Mouse (Mus musculus): ENCODE data around the gene Gtf2h1. TPM values are rescaled to one million over a fixed set of nuclear protein-coding genes. Genes with fewer than 3 reads are reported as not detected.
"Not testable (repeated sequence)": the region's sequence is repeated elsewhere in the genome, so short reads cannot be mapped to it uniquely, and the experiment has no call there.

Gene Gtf2h1
- polyA plus RNA-seq (2012; rRNA removed): 27.8 and 30.3 TPM in 2 replicates

- peak; percentile 93 for DNase-seq (ENCODE audit: low spot score)
These were observed at the start of gene Gtf2h1, which contains the start of gene Hps5 for GRCm38 (mm10) chr7:46795287-46796205. Gtf2h1 (plus strand) TSS chr7:46796103. Hps5 (minus strand) TSS chr7:46796064.

- no peak for DNase-seq (ENCODE audit: low spot score)
These were observed 49.5 kb upstream of the Gtf2h1 start for GRCm38 (mm10) chr7:46746381-46746780.

DNA sequence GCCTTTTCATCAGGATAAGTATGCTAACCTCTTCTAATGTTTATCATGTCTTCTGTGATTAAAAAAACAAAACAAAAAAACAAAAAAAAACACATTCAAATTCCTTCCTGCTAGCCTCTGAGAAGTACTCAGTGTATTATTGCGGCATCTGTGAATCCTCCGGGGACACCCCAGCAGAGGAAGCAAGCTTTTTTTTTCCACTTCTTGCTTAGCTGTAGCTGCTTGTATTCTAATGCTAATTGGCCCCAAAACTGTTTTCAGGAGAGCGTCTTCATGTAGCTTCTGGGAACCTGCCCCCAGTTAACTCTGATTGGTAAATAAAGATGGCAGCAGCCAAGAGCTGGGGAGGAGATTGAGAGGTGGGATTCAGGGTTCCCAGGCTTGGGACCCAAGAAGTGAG lies 47.4 kb upstream of the Gtf2h1 start:
- DNase-seq (ENCODE audit: low spot score): no peak

- no peak for DNase-seq (ENCODE audit: low spot score)
These were observed 44.4 kb upstream of the Gtf2h1 start, which contains the start of gene Saa2 for GRCm38 (mm10) chr7:46751490-46751889. Saa2 (plus strand) TSS chr7:46751790.

- no peak for DNase-seq (ENCODE audit: low spot score)
These were observed 34.7 kb upstream of the Gtf2h1 start for GRCm38 (mm10) chr7:46761049-46761795.

GRCm38 (mm10) chr7:46762601-46763000 lies 33.3 kb upstream of the Gtf2h1 start:
- no peak for DNase-seq (ENCODE audit: low spot score)

DNA sequence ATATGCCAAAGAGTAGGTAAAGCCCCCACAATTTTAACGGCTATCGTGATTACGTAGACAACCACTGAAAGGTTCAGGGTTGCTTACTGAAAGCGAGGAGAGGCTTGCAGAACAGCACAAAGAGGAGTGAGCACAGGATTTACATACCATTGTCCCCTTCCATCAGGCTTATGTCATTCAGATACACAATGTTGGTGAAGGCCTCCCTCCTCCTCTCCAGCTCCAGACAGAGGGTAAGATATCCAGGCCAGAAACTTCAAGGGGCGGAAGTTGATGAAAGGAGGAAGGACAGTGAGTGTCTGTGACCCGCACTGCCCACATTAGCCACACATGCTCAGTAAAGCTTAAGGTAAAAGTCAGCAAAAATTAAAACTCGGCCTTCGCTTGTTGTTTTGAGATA lies 31.2 kb upstream of the Gtf2h1 start:
- no peak for DNase-seq (ENCODE audit: low spot score)

DNA sequence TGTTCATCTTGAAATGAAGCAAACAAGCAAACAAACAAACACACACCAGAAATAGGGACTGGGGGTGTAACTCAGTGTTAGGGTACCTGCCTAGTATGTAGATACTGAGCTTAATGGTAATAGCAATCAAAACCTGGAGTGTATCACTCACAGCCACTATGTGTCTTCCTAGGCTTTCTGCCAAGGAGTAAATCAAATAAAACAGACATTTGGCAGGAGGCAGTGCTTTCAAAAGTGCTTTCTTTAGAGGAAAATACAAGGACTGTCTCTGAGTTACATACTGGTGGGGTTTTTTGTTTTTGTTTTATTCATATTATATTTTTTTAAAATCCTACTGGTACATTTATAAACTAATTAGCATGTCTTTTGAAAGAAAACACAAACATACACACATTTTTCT lies 28.5 kb upstream of the Gtf2h1 start:
- DNase-seq (ENCODE audit: low spot score): no peak

DNA sequence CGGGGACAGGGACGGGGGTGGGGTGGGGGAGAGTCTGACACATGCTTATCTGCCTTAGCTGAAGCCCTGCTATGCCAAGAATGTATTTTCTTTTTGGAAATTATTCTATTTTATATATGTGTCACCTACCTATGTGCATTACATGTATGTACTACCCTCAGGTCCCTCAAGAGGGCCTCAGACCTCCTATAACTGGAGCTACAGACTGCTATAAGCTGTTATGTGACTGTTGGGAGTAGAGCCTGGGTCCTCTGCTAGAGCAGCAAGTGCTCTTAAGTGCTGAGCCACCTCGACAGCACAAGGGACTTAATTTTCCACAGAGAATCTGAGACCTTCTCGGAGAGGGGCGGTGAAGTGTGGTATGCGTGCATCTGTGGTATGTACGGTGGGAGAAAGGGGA lies 27.5 kb upstream of the Gtf2h1 start:
- DNase-seq (ENCODE audit: low spot score): no peak

DNA sequence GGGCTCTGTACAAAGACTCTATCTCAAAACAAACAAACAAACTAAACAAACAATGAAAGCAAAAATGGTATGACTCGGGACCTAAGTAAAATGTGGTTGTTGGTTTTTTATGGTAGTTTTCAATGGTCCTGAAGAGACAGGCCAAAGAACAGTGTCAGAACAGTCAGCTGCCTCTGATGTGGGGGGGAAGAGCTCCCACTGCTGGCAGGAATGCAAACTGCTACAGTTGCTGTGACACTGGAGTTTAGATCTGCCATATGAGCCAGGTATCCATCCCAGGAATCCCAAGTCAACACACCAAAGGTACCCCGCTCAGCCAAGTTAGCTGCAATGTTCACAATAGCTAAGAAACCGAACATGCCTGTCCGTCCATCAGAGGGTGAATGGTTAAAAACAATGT lies 25.2 kb upstream of the Gtf2h1 start:
- no peak for DNase-seq (ENCODE audit: low spot score)

- no peak for DNase-seq (ENCODE audit: low spot score)
These were observed 6.6 kb upstream of the Gtf2h1 start for GRCm38 (mm10) chr7:46789177-46789849.

- DNase-seq (ENCODE audit: low spot score): no peak
These were observed 2.0 kb upstream of the Gtf2h1 start for GRCm38 (mm10) chr7:46793871-46794270.

- no peak for DNase-seq (ENCODE audit: low spot score)
These were observed 340 bp downstream of the Gtf2h1 start for GRCm38 (mm10) chr7:46796206-46796679.

DNA sequence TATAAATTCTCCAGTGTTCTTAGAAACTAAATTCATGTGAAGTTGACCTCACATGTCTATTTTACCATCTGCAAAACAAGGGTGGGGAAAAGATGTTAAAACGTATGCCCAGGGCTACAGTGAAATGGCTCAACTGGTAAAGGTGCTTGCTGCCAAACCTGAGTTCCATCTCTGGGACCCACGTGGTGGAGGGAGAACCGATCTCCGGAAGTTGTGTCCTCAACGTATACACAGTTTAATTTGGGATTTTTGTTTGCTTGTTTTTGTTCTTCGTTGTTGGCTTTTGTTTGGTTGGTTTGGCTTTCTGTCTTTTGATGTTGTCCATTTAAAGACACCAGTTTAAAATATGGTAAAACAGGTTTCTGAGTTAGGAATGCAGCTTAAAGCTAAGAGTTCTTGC lies 876 bp downstream of the Gtf2h1 start:
- DNase-seq (ENCODE audit: low spot score): no peak

GRCm38 (mm10) chr7:46810325-46810724 lies 14.4 kb downstream of the Gtf2h1 start:
- DNase-seq (ENCODE audit: low spot score): no peak

- no peak for DNase-seq (ENCODE audit: low spot score)
These were observed 18.1 kb downstream of the Gtf2h1 start for GRCm38 (mm10) chr7:46814012-46814411.

- DNase-seq (ENCODE audit: low spot score): not testable (repeated sequence)
These were observed 25.2 kb downstream of the Gtf2h1 start for GRCm38 (mm10) chr7:46820876-46821632.

GRCm38 (mm10) chr7:46827046-46827802 lies 31.3 kb downstream of the Gtf2h1 start:
- no peak for DNase-seq (ENCODE audit: low spot score)

- DNase-seq (ENCODE audit: low spot score): no peak
These were observed 31.9 kb downstream of the Gtf2h1 start for GRCm38 (mm10) chr7:46827803-46828184.

- DNase-seq (ENCODE audit: low spot score): no peak
These were observed 34.0 kb downstream of the Gtf2h1 start for GRCm38 (mm10) chr7:46829911-46830310.

Measured in urinary bladder, adult 2 months (tissue).